Mouse (Mus musculus) brain, embryonic 14.5 days (tissue): ENCODE measurements around the gene Pdxk.

Source experiments
- CTCF ChIP-seq: fragments of 200-500 bp; IDR thresholded peaks from 2 replicates; pipeline ENCODE4 v1.5.1; 2012; ENCODE audit warnings: inconsistent platforms, mild to moderate bottlenecking, moderate library complexity, borderline replicate concordance; ENCODE audit not compliant: insufficient read depth, insufficient read length; ENCODE audit errors: extremely low read depth
- POLR2A ChIP-seq: fragments of 200-500 bp; IDR thresholded peaks from 2 replicates; pipeline ENCODE4 v1.6.1; 2012; ENCODE audit warnings: mild to moderate bottlenecking, inconsistent platforms, borderline replicate concordance; ENCODE audit not compliant: poor library complexity, insufficient read depth, insufficient read length, severe bottlenecking; ENCODE audit errors: extremely low read depth

- TF ChIP-seq POLR2A (no peak), CTCF (no peak)
Measured at GRCm38 (mm10) chr10:78407132-78407531, 57.6 kb downstream of the Pdxk start.
